Mouse (Mus musculus) bone marrow, adult 2 months (tissue): Measurements from ENCODE around the gene Carmil2. TPM values are rescaled to one million over a fixed set of nuclear protein-coding genes. Genes with fewer than 3 reads are reported as not detected.

Experiments used
- H3K27ac ChIP-seq: fragments of 200-500 bp; 2 replicates; pipeline ENCODE4 v1.5.1; 2012; ENCODE audit warnings: low read depth, mild to moderate bottlenecking, control low read depth, inconsistent platforms, low read length; ENCODE audit not compliant: control insufficient read depth, poor library complexity, insufficient read depth
- H3K4me1 ChIP-seq: fragments of 200-500 bp; 2 replicates; pipeline ENCODE4 v1.6.1; 2011; ENCODE audit warnings: low read length; ENCODE audit not compliant: control insufficient read depth, insufficient read depth
- H3K4me3 ChIP-seq: fragments of 200-500 bp; replicated peaks from 2 replicates; pipeline ENCODE3; 2011; ENCODE audit warnings: mild to moderate bottlenecking, low read depth, low read length, control low read depth; ENCODE audit not compliant: control insufficient read depth
- CTCF ChIP-seq: fragments of 200-500 bp; IDR thresholded peaks from 2 replicates; pipeline ENCODE4 v1.5.1; 2011; ENCODE audit warnings: low read length, control low read depth; ENCODE audit not compliant: control insufficient read depth, insufficient read depth
- POLR2A ChIP-seq: fragments of 200-500 bp; IDR thresholded peaks from 2 replicates; pipeline ENCODE4 v1.6.1; 2011; ENCODE audit warnings: low read depth, mild to moderate bottlenecking, control low read depth, low read length, borderline replicate concordance; ENCODE audit not compliant: control insufficient read depth
- WGBS: fragments of 180-500 bp; shearing (Covaris S2); methylation state at CpG from one replicate; pipeline ENCODE4 v1.1.7; 2018; 5-methylcytosine and 5-hydroxymethylcytosine counted together
- polyA plus RNA-seq: library from polyadenylated mRNA; stranded (reverse); fragments of >200 nt; gene quantifications from 2 replicates; pipeline ENCODE4 v1.2.4, GENCODE M21; 2011; ENCODE audit warnings: low replicate concordance; ENCODE audit not compliant: missing spikeins, insufficient read depth, insufficient read length

The Carmil2 gene
- polyA plus RNA-seq, 1 experiment: 42.6 TPM

DNA sequence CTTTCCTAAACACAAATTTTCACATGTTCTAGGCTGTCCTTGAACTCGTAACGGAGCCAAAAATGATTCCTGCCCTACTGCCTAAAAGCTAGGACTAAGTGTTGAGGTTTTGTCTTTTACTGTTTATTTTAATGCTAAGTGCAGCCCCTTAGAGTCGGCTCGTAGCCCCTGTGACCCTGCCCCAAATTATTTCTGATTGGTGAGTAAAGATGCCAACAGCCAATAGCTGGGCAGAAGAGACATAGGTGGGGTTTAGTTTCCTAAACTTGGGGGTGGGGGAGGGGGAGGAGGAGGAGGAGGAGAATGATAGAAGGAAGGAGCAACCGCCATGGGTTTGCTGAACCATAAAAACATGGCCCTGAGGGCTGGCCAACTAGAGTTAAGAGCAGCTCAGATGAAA is 39.7 kb downstream of the Carmil2 start:
- Histone ChIP-seq H3K4me3 (no peak overlapping the region), H3K27ac (no peak overlapping the region), H3K4me1 (peaks cover 6% of the 10 kb centered on the region)
- WGBS: 73% methylated on average over 5 of the region's 5 CpGs
- no peak for TF ChIP-seq POLR2A
- TF ChIP-seq CTCF: no peak

- TF ChIP-seq CTCF (no peak), POLR2A (no peak)
- peaks cover 6% of the 10 kb centered on the region for H3K4me1 ChIP-seq
- peak overlapping the region; percentile 44 for H3K27ac ChIP-seq
- H3K4me3 ChIP-seq: no peak overlapping the region
- 45% methylated on average over 18 of the region's 18 CpGs for WGBS
Observed at GRCm38 (mm10) chr8:105727397-105728124, 41.5 kb downstream of the Carmil2 start.

GRCm38 (mm10) chr8:105732186-105732585 is 46.1 kb downstream of the Carmil2 start:
- 64% methylated on average over 5 of the region's 5 CpGs for WGBS
- TF ChIP-seq CTCF (no peak), POLR2A (no peak)
- Histone ChIP-seq H3K4me1 (peaks cover 2% of the 10 kb centered on the region), H3K4me3 (no peak overlapping the region), H3K27ac (no peak overlapping the region)

GRCm38 (mm10) chr8:105739216-105739615 is 53.1 kb downstream of the Carmil2 start:
- H3K4me3 ChIP-seq: no peak overlapping the region
- H3K27ac ChIP-seq: no peak overlapping the region
- TF ChIP-seq POLR2A: no peak
- H3K4me1 ChIP-seq: no peaks in the 10 kb centered on the region
- 91% methylated on average over 5 of the region's 5 CpGs for WGBS

DNA sequence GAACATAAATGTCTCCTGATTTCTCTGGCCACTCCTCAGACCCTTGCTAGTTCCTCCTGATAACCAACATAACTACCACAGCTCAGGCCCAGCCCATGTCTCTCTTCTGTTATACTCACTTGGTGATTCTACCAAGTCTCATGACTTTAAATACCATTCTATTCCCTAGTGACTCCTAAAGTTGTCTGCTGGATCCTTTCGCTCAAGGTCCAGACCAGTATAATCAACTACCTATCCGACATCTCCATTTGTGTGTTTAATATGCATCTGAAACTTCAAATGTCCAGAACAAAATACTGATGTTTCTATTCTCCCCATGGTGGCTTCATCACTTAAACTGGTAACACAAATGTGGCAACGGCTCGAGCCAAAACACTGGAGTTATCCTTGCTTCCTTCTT is 57.2 kb downstream of the Carmil2 start:
- no peak for TF ChIP-seq POLR2A
- no peak for TF ChIP-seq CTCF
- WGBS: 76% methylated on average over 4 of the region's 4 CpGs
- no peak overlapping the region for H3K4me3 ChIP-seq
- H3K27ac ChIP-seq: no peak overlapping the region
- H3K4me1 ChIP-seq: no peaks in the 10 kb centered on the region

Other genes with a start within 250 kb of the Carmil2 start
- gene Tppp3, start 214.7 kb upstream of the Carmil2 start, polyA plus RNA-seq: 3.3 and 3.5 TPM in 2 replicates
- gene Zdhhc1, start 189.4 kb upstream of the Carmil2 start, polyA plus RNA-seq: 7.3 and 10.1 TPM in 2 replicates
- gene Hsd11b2, start 167.5 kb upstream of the Carmil2 start, polyA plus RNA-seq: 0.82 TPM in 1 of 2 replicates, not detected in the other
- gene Atp6v0d1, start 120.2 kb upstream of the Carmil2 start, polyA plus RNA-seq: 37.5 and 58.3 TPM in 2 replicates
- gene Ripor1, start 81.0 kb upstream of the Carmil2 start, polyA plus RNA-seq: 11.9 and 23.1 TPM in 2 replicates
- gene Ctcf, start 49.7 kb upstream of the Carmil2 start, polyA plus RNA-seq: 77.0 and 79.4 TPM in 2 replicates
- not detected in 2 replicates for gene Agrp, start 48.9 kb upstream of the Carmil2 start, polyA plus RNA-seq
- 26.8 and 33.4 TPM in 2 replicates for gene Acd, start 14.8 kb downstream of the Carmil2 start, polyA plus RNA-seq
- gene Pard6a, start 14.9 kb downstream of the Carmil2 start, polyA plus RNA-seq: 5.3 and 6.4 TPM in 2 replicates
- gene 4933405L10Rik, start 21.4 kb downstream of the Carmil2 start, polyA plus RNA-seq: not detected in 2 replicates
- 11.5 and 18.9 TPM in 2 replicates for gene Enkd1, start 21.9 kb downstream of the Carmil2 start, polyA plus RNA-seq
- gene Gfod2, start 72.4 kb downstream of the Carmil2 start, polyA plus RNA-seq: 1.2 and 2.0 TPM in 2 replicates
- 90.8 and 98.0 TPM in 2 replicates for gene Ranbp10, start 141.1 kb downstream of the Carmil2 start, polyA plus RNA-seq
- 3.6 TPM in 1 of 2 replicates, not detected in the other for gene Tsnaxip1, start 141.5 kb downstream of the Carmil2 start, polyA plus RNA-seq
- gene Cenpt, start 167.0 kb downstream of the Carmil2 start, polyA plus RNA-seq: 30.3 and 73.2 TPM in 2 replicates
- gene Thap11, start 168.9 kb downstream of the Carmil2 start, polyA plus RNA-seq: 9.8 and 12.6 TPM in 2 replicates
- gene Nutf2, start 174.3 kb downstream of the Carmil2 start, polyA plus RNA-seq: 35.2 and 54.8 TPM in 2 replicates
- gene Edc4, start 194.6 kb downstream of the Carmil2 start, polyA plus RNA-seq: 18.9 and 44.1 TPM in 2 replicates
- 2.5 TPM in 1 of 2 replicates, not detected in the other for gene Nrn1l, start 207.3 kb downstream of the Carmil2 start, polyA plus RNA-seq
- gene Pskh1, start 214.2 kb downstream of the Carmil2 start, polyA plus RNA-seq: 2.9 and 6.0 TPM in 2 replicates
- not detected in 2 replicates for gene Ctrl, start 247.6 kb downstream of the Carmil2 start, polyA plus RNA-seq